Mouse (Mus musculus) lung, embryonic 14.5 days (tissue): ENCODE measurements around the gene Rp2. TPM values are rescaled to one million over a fixed set of nuclear protein-coding genes. Genes with fewer than 3 reads are reported as not detected.

Source experiments
- ATAC-seq: fragments of 200-750 bp; cut with Nextera tagmentation; 2 replicates; pipeline ENCODE4 v1.8.0; 2017; ENCODE audit warnings: mild to moderate bottlenecking, moderate TSS enrichment, moderate library complexity; ENCODE audit not compliant: insufficient read depth
- DNase-seq: peaks from one replicate; pipeline ENCODE4 v3.0.0-alpha.2; 2015
- H3K27ac ChIP-seq: fragments of 300-500 bp; sonication (generic); 2 replicates; pipeline ENCODE4 v1.5.1; 2014; ENCODE audit warnings: low read depth, mild to moderate bottlenecking, moderate library complexity
- H3K27me3 ChIP-seq: fragments of 300-500 bp; sonication (generic); 2 replicates; pipeline ENCODE4 v1.6.1; 2014; ENCODE audit warnings: low read length, control low read depth; ENCODE audit not compliant: insufficient read depth
- H3K36me3 ChIP-seq: fragments of 300-500 bp; sonication (generic); 2 replicates; pipeline ENCODE4 v1.6.1; 2014; ENCODE audit warnings: control low read depth; ENCODE audit not compliant: insufficient read depth
- H3K4me1 ChIP-seq: fragments of 300-500 bp; sonication (generic); 2 replicates; pipeline ENCODE4 v1.6.1; 2014; ENCODE audit warnings: antibody characterized with exemption, control low read depth; ENCODE audit not compliant: insufficient read depth
- H3K4me2 ChIP-seq: fragments of 300-500 bp; sonication (generic); 2 replicates; pipeline ENCODE4 v1.6.1; 2014; ENCODE audit warnings: mild to moderate bottlenecking
- H3K4me3 ChIP-seq: fragments of 300-500 bp; sonication (generic); 2 replicates; pipeline ENCODE4 v1.5.1; 2014; ENCODE audit warnings: low read depth, low read length
- H3K9ac ChIP-seq: fragments of 300-500 bp; sonication (generic); 2 replicates; pipeline ENCODE4 v1.6.1; 2014
- H3K9me3 ChIP-seq: fragments of 300-500 bp; sonication (generic); 2 replicates; pipeline ENCODE4 v1.6.1; 2016; ENCODE audit warnings: low read depth, low read length, control low read depth
- CTCF ChIP-seq: IDR thresholded peaks from 2 replicates; pipeline ENCODE4 v1.5.1; 2016; ENCODE audit warnings: antibody characterized with exemption, low read depth
- WGBS: fragments of 180-500 bp; shearing (Covaris S2); extraction: QIAGEN DNeasy Blood & Tissue Kit; methylation state at CpG from one replicate; pipeline ENCODE4 v1.1.7; 2014; 5-methylcytosine and 5-hydroxymethylcytosine counted together
- polyA plus RNA-seq: library from polyadenylated mRNA; unstranded; fragments of >200 nt; fragmentation: Nextera tagmentation; extraction: Ambion mirVana; gene quantifications from 2 replicates; pipeline ENCODE4 v1.2.1, GENCODE M21; 2014

Gene Rp2
- polyA plus RNA-seq, 1 experiment from 2014 or later = 21.6 TPM

GRCm38 (mm10) chrX:20419536-20419935 is 55.3 kb downstream of the Rp2 start:
- no peak for ATAC-seq
- TF ChIP-seq CTCF = no peak

GRCm38 (mm10) chrX:20425140-20425838 is 61.0 kb downstream of the Rp2 start, which contains the start of gene Jade3:
Jade3 (plus strand) TSS chrX:20425688.
- Histone ChIP-seq H3K9ac (peak within 1 kb of the TSS; percentile 65), H3K36me3 (0 out of 2 replicates have a peak, but pooled peaks cover 3% of the 10 kb centered on the region), H3K27ac (peak within 1 kb of the TSS; percentile 77), H3K4me1 (no peaks in the 10 kb centered on the region), H3K4me3 (peak within 1 kb of the TSS; percentile 58), H3K27me3 (no peaks in the 10 kb centered on the region), H3K9me3 (no peaks in the 10 kb centered on the region), H3K4me2 (peak within 1 kb of the TSS; percentile 57)
- DNase-seq = peak; percentile 81
- WGBS = 10% methylated on average over 39 of the region's 67 CpGs
- ATAC-seq = peak; percentile 98
- TF ChIP-seq CTCF = no peak

More at GRCm38 (mm10) chrX:20419536-20419935, 55.3 kb downstream of the Rp2 start:
- no peak overlapping the region for H3K4me3 ChIP-seq
- H3K4me1 ChIP-seq = no peaks in the 10 kb centered on the region
- no peak overlapping the region for H3K27ac ChIP-seq
- 86% methylated on average over 4 of the region's 4 CpGs for WGBS
- H3K36me3 ChIP-seq = no peaks in the 10 kb centered on the region
- no peak for DNase-seq
- no peak overlapping the region for H3K4me2 ChIP-seq
- H3K9ac ChIP-seq = no peak overlapping the region
- H3K9me3 ChIP-seq = no peaks in the 10 kb centered on the region
- H3K27me3 ChIP-seq = no peaks in the 10 kb centered on the region

- 20% methylated on average over 46 of the region's 51 CpGs for WGBS
- no peaks in the 10 kb centered on the region for H3K9me3 ChIP-seq
- peak overlapping the region; percentile 77 for H3K27ac ChIP-seq
- peak overlapping the region; percentile 65 for H3K9ac ChIP-seq
- DNase-seq = peak; percentile 42
- peak; percentile 30 for ATAC-seq
- TF ChIP-seq CTCF = peak; percentile 29
- H3K27me3 ChIP-seq = no peaks in the 10 kb centered on the region
- 0 out of 2 replicates have a peak, but pooled peaks cover 3% of the 10 kb centered on the region for H3K36me3 ChIP-seq
- peak overlapping the region; percentile 58 for H3K4me3 ChIP-seq
- no peaks in the 10 kb centered on the region for H3K4me1 ChIP-seq
- peak overlapping the region; percentile 57 for H3K4me2 ChIP-seq
Observed at GRCm38 (mm10) chrX:20425839-20426449, 61.7 kb downstream of the Rp2 start.

Other genes starting within 250 kb of the Rp2 start
- 1.2 and 1.4 TPM in 2 replicates for gene Slc9a7, start 72.7 kb upstream of the Rp2 start, polyA plus RNA-seq
- 12.5 and 13.4 TPM in 2 replicates for gene Jade3, start 61.2 kb downstream of the Rp2 start, polyA plus RNA-seq
- gene Rgn, start 185.3 kb downstream of the Rp2 start, polyA plus RNA-seq = 1.9 and 2.0 TPM in 2 replicates